Mouse (Mus musculus): ENCODE data around the gene Lifr. TPM values are rescaled to one million over a fixed set of nuclear protein-coding genes. Genes with fewer than 3 reads are reported as not detected.

Gene Lifr
- polyA plus RNA-seq, 1 experiment from 2014 or later = 19.8 TPM

DNA sequence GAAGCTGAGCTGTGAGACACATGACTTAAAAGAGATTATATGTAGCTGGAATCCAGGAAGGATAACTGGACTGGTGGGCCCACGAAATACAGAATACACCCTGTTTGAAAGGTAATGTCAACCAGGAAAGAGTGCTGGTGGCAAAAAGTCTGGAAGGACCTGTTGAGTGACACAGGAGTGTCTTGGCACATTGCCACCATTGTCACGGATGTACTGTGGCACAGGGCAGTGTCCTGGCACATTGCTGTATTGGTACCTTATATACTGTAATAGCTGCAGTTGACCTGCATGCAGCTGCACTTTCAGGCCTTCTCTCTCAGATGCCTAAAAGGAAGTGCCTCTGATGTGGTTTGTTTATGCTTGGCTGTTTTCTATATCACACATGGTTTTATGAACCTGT is 82.5 kb downstream of the Lifr start:
- WGBS = 69% methylated on average over 2 of the region's 2 CpGs
- H3K9me3 ChIP-seq (replicated peaks; ENCODE audit: control insufficient read depth, low read length) = no peaks in the 10 kb centered on the region
- H3K36me3 ChIP-seq (replicated peaks; ENCODE audit: control insufficient read depth, insufficient read depth, low read depth, low read length) = no peaks in the 10 kb centered on the region
- ATAC-seq (replicated peaks; ENCODE audit: insufficient number of reproducible peaks, low FRiP score, low TSS enrichment, low read depth) (no peak), DNase-seq (ENCODE audit: low spot score) (no peak)
- no peak overlapping the region for H3K4me2 ChIP-seq (ENCODE audit: low read depth, low read length)
- no peak overlapping the region for H3K27ac ChIP-seq (replicated peaks; ENCODE audit: low read depth, low read length)
- H3K27me3 ChIP-seq (ENCODE audit: control insufficient read depth, insufficient read depth, low read length) = no peaks in the 10 kb centered on the region
- H3K4me1 ChIP-seq (ENCODE audit: control insufficient read depth, insufficient read depth, low read length) = no peaks in the 10 kb centered on the region
- H3K9ac ChIP-seq (replicated peaks; ENCODE audit: low read length) = no peak overlapping the region
- no peak overlapping the region for H3K4me3 ChIP-seq (ENCODE audit: low read depth, low read length)

DNA sequence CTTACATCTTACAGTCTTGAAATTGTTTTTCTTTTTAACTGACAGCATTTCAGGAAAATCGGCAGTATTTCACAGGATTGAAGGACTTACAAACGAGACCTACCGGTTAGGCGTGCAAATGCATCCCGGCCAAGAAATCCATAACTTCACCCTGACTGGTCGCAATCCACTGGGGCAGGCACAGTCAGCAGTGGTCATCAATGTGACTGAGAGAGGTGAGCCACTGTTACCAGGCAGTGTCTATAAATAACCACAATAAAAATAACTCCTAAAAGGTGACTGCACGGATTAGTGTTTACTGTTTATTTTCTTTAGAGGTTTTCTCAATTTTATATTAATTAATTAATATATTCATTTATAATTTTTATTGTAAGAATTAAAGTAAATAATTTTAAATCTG is 82.9 kb downstream of the Lifr start:
- H3K4me1 ChIP-seq (ENCODE audit: control insufficient read depth, insufficient read depth, low read length) = no peaks in the 10 kb centered on the region
- H3K4me3 ChIP-seq (ENCODE audit: low read depth, low read length) = no peak overlapping the region
- ATAC-seq (replicated peaks; ENCODE audit: insufficient number of reproducible peaks, low FRiP score, low TSS enrichment, low read depth) (no peak), DNase-seq (ENCODE audit: low spot score) (no peak)
- no peak overlapping the region for H3K9ac ChIP-seq (replicated peaks; ENCODE audit: low read length)
- no peaks in the 10 kb centered on the region for H3K36me3 ChIP-seq (replicated peaks; ENCODE audit: control insufficient read depth, insufficient read depth, low read depth, low read length)
- no peak overlapping the region for H3K4me2 ChIP-seq (ENCODE audit: low read depth, low read length)
- H3K27ac ChIP-seq (replicated peaks; ENCODE audit: low read depth, low read length) = no peak overlapping the region
- H3K27me3 ChIP-seq (ENCODE audit: control insufficient read depth, insufficient read depth, low read length) = no peaks in the 10 kb centered on the region
- 89% methylated on average over 7 of the region's 7 CpGs for WGBS
- H3K9me3 ChIP-seq (replicated peaks; ENCODE audit: control insufficient read depth, low read length) = no peaks in the 10 kb centered on the region

DNA sequence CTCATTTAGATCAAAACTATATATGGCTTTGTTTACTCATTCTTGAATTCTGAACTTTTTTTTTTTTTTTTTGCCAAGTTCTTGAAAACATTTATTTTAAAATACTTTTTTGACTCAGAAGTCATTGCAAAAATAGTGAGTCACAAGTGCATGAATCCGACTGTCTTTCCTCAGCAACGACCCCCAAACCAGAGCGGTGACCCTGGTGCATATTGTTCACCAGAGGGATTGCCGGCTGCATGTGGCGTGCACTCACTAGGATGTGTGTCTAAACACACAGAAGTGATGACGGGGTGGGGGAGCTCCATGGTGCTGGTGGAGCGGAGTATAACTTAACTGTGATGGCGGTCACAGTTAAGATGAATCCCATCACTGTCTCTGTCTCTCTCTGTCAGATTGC is 83.4 kb downstream of the Lifr start:
- 80% methylated on average over 8 of the region's 8 CpGs for WGBS

DNA sequence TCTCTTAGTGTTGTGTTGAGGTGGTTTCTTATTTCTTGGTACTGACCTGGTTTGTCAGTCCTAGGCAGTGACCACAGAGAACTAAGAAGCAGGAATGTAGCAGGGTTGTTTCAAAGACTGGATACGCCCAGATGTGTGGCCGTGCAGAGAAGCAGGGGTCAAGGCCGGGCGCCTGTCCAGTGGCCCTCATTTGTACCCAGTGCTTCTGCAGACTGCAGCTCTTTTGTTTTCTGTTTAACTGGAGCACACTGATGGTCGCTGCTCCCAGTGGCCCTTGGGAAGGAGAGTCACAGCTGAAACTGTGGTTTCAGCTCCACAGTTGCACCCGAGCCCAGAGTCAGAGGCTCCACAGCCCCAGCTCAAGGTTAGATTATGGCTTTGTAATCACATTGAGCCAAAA is 90.2 kb downstream of the Lifr start:
- H3K4me2 ChIP-seq (ENCODE audit: low read depth, low read length) = no peak overlapping the region
- no peaks in the 10 kb centered on the region for H3K9me3 ChIP-seq (replicated peaks; ENCODE audit: control insufficient read depth, low read length)
- ATAC-seq (replicated peaks; ENCODE audit: insufficient number of reproducible peaks, low FRiP score, low TSS enrichment, low read depth) = no peak
- DNase-seq (ENCODE audit: low spot score) = no peak
- no peak overlapping the region for H3K4me3 ChIP-seq (ENCODE audit: low read depth, low read length)
- no peaks in the 10 kb centered on the region for H3K36me3 ChIP-seq (replicated peaks; ENCODE audit: control insufficient read depth, insufficient read depth, low read depth, low read length)
- no peak overlapping the region for H3K27ac ChIP-seq (replicated peaks; ENCODE audit: low read depth, low read length)
- no peaks in the 10 kb centered on the region for H3K27me3 ChIP-seq (ENCODE audit: control insufficient read depth, insufficient read depth, low read length)
- 41% methylated on average over 6 of the region's 6 CpGs for WGBS
- H3K4me1 ChIP-seq (ENCODE audit: control insufficient read depth, insufficient read depth, low read length) = no peaks in the 10 kb centered on the region
- H3K9ac ChIP-seq (replicated peaks; ENCODE audit: low read length) = no peak overlapping the region

More for the DNA sequence above, 83.4 kb downstream of the Lifr start:
- no peaks in the 10 kb centered on the region for H3K36me3 ChIP-seq (replicated peaks; ENCODE audit: control insufficient read depth, insufficient read depth, low read depth, low read length)
- H3K27ac ChIP-seq (replicated peaks; ENCODE audit: low read depth, low read length) = no peak overlapping the region
- no peaks in the 10 kb centered on the region for H3K27me3 ChIP-seq (ENCODE audit: control insufficient read depth, insufficient read depth, low read length)
- H3K9me3 ChIP-seq (replicated peaks; ENCODE audit: control insufficient read depth, low read length) = no peaks in the 10 kb centered on the region
- no peak overlapping the region for H3K9ac ChIP-seq (replicated peaks; ENCODE audit: low read length)
- no peak for DNase-seq (ENCODE audit: low spot score)
- H3K4me2 ChIP-seq (ENCODE audit: low read depth, low read length) = no peak overlapping the region
- no peaks in the 10 kb centered on the region for H3K4me1 ChIP-seq (ENCODE audit: control insufficient read depth, insufficient read depth, low read length)
- H3K4me3 ChIP-seq (ENCODE audit: low read depth, low read length) = no peak overlapping the region
- ATAC-seq (replicated peaks; ENCODE audit: insufficient number of reproducible peaks, low FRiP score, low TSS enrichment, low read depth) = no peak

DNA sequence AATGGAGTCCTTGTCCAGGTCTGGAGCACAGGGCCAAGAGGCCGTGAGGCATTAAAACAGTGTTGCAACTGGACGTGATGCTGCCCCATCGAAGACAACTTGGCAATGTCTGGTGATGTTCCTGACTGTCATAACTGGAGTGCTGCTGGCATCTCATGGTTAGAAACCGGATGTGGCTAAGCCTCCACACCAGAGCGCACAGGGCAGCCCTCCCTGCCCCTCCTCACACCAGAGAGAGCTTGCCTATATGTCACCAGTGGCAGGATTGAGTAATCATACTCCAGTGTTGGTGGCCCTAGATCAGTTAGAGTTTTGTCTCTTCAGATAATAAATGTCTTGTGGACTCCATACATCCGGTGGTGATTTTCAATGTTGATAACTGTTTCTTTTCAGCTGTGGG is 97.3 kb downstream of the Lifr start:
- DNase-seq (ENCODE audit: low spot score) = no peak
- no peak overlapping the region for H3K9ac ChIP-seq (replicated peaks; ENCODE audit: low read length)
- no peaks in the 10 kb centered on the region for H3K9me3 ChIP-seq (replicated peaks; ENCODE audit: control insufficient read depth, low read length)
- H3K4me1 ChIP-seq (ENCODE audit: control insufficient read depth, insufficient read depth, low read length) = no peaks in the 10 kb centered on the region
- H3K4me3 ChIP-seq (ENCODE audit: low read depth, low read length) = no peak overlapping the region
- H3K27me3 ChIP-seq (ENCODE audit: control insufficient read depth, insufficient read depth, low read length) = no peaks in the 10 kb centered on the region
- no peak overlapping the region for H3K27ac ChIP-seq (replicated peaks; ENCODE audit: low read depth, low read length)
- no peak for ATAC-seq (replicated peaks; ENCODE audit: insufficient number of reproducible peaks, low FRiP score, low TSS enrichment, low read depth)
- WGBS = 90% methylated on average over 6 of the region's 6 CpGs
- no peak overlapping the region for H3K4me2 ChIP-seq (ENCODE audit: low read depth, low read length)
- no peaks in the 10 kb centered on the region for H3K36me3 ChIP-seq (replicated peaks; ENCODE audit: control insufficient read depth, insufficient read depth, low read depth, low read length)

DNA sequence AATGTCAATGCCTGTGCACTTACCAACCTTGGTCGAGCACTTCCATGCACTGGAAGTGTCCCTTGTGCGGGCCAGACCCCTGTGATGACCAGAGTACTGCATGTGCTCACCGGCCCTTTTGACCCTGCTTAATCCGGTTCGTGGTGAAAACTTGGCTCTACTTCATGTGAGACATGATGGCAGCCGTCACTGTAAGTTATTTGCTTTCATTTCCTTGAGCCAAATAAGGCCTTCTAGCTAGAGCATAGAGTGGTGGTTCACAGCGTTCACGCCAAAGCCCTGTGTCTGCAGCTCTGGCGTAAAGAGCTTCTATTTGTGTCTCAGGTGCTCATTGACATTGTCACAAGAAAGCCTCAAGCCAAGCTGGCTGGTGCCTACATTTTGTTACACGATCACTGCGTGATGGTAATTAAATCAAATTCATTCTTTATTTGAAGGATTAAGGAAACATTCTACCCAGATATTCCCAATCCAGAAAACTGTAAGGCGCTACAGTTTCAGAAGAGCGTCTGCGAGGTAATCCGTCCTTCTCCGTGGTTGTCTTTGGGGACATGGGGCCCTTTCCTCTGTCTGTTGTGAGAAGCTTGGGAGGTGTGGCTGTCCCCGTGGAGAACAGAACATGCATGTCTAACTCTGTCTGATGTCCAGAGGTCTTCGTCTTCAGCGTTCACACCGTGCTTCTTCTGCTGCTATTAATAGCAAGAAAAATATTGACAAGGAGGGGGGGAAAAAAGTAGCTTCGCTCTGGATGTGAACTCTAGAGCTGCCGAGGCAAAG is 99.5 kb downstream of the Lifr start:
- no peak overlapping the region for H3K9ac ChIP-seq (replicated peaks; ENCODE audit: low read length)
- DNase-seq (ENCODE audit: low spot score) (no peak), ATAC-seq (replicated peaks; ENCODE audit: insufficient number of reproducible peaks, low FRiP score, low TSS enrichment, low read depth) (no peak)
- H3K4me1 ChIP-seq (ENCODE audit: control insufficient read depth, insufficient read depth, low read length) = no peaks in the 10 kb centered on the region
- WGBS = 87% methylated on average over 22 of the region's 22 CpGs
- H3K9me3 ChIP-seq (replicated peaks; ENCODE audit: control insufficient read depth, low read length) = no peaks in the 10 kb centered on the region
- H3K4me3 ChIP-seq (ENCODE audit: low read depth, low read length) = no peak overlapping the region
- H3K4me2 ChIP-seq (ENCODE audit: low read depth, low read length) = no peak overlapping the region
- no peaks in the 10 kb centered on the region for H3K36me3 ChIP-seq (replicated peaks; ENCODE audit: control insufficient read depth, insufficient read depth, low read depth, low read length)
- H3K27me3 ChIP-seq (ENCODE audit: control insufficient read depth, insufficient read depth, low read length) = no peaks in the 10 kb centered on the region
- H3K27ac ChIP-seq (replicated peaks; ENCODE audit: low read depth, low read length) = no peak overlapping the region

DNA sequence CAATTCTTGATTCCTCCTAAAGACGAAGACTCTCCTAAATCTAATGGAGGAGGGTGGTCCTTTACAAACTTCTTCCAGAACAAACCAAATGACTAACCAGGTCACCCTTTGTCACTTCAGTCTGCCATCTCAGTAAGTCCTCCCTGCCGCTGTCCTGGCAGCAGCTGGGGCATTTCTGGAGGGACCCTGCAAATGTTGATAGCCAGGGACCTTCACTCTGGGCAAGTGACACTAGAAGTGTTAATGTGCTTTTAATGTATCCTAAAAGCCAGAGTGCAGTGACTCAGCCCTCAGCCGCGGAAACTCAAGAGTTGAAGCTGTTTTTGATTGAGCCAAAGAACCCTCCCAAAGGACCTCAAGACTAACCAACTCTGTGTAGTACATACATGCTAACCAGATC is 100.7 kb downstream of the Lifr start:
- Histone ChIP-seq H3K36me3 (replicated peaks; ENCODE audit: control insufficient read depth, insufficient read depth, low read depth, low read length) (no peaks in the 10 kb centered on the region), H3K4me3 (ENCODE audit: low read depth, low read length) (no peak overlapping the region), H3K9ac (replicated peaks; ENCODE audit: low read length) (no peak overlapping the region), H3K27me3 (ENCODE audit: control insufficient read depth, insufficient read depth, low read length) (no peaks in the 10 kb centered on the region), H3K4me2 (ENCODE audit: low read depth, low read length) (no peak overlapping the region), H3K27ac (replicated peaks; ENCODE audit: low read depth, low read length) (no peak overlapping the region), H3K4me1 (ENCODE audit: control insufficient read depth, insufficient read depth, low read length) (peaks cover 2% of the 10 kb centered on the region; the same call in 1 of the 2 replicates), H3K9me3 (replicated peaks; ENCODE audit: control insufficient read depth, low read length) (no peaks in the 10 kb centered on the region)
- ATAC-seq (replicated peaks; ENCODE audit: insufficient number of reproducible peaks, low FRiP score, low TSS enrichment, low read depth) (no peak), DNase-seq (ENCODE audit: low spot score) (no peak)
- WGBS = 85% methylated on average over 4 of the region's 4 CpGs

DNA sequence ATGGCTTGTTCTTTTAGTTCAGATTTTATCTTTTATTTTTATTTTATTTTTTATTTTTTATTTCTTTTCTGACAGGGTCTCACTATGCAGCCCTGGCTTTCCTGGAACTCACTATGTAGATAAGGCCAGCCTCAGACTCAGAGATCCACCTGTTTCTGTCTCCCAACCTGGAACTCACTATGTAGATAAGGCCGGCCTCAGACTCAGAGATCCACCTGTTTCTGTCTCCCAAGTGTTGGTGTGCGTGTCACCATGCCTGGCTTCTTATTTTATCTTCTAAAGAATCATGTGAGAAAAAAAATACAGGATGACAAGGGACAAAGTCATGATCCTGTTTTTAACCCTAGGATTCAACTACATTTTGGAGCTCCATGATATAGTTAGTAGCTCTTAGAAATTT is 102.2 kb downstream of the Lifr start:
- no peak overlapping the region for H3K4me2 ChIP-seq (ENCODE audit: low read depth, low read length)
- H3K27me3 ChIP-seq (ENCODE audit: control insufficient read depth, insufficient read depth, low read length) = no peaks in the 10 kb centered on the region
- no peaks in the 10 kb centered on the region for H3K9me3 ChIP-seq (replicated peaks; ENCODE audit: control insufficient read depth, low read length)
- ATAC-seq (replicated peaks; ENCODE audit: insufficient number of reproducible peaks, low FRiP score, low TSS enrichment, low read depth) (no peak), DNase-seq (ENCODE audit: low spot score) (no peak)
- no peak overlapping the region for H3K27ac ChIP-seq (replicated peaks; ENCODE audit: low read depth, low read length)
- WGBS = 86% methylated on average over 2 of the region's 2 CpGs
- no peaks in the 10 kb centered on the region for H3K36me3 ChIP-seq (replicated peaks; ENCODE audit: control insufficient read depth, insufficient read depth, low read depth, low read length)
- no peak overlapping the region for H3K4me3 ChIP-seq (ENCODE audit: low read depth, low read length)
- H3K9ac ChIP-seq (replicated peaks; ENCODE audit: low read length) = no peak overlapping the region
- H3K4me1 ChIP-seq (ENCODE audit: control insufficient read depth, insufficient read depth, low read length) = peaks cover 2% of the 10 kb centered on the region; the same call in 1 of the 2 replicates

Data from embryonic facial prominence, embryonic 11.5 days (tissue).